Mouse (Mus musculus) embryonic facial prominence, embryonic 11.5 days (tissue): ENCODE results near the gene 6430531B16Rik. TPM values are rescaled to one million over a fixed set of nuclear protein-coding genes. Genes with fewer than 3 reads are reported as not detected.

ENCODE experiments used
- ATAC-seq: fragments of 200-750 bp; cut with Nextera tagmentation; replicated peaks from 2 replicates; pipeline ENCODE4 v1.8.0; 2017; ENCODE audit warnings: low read depth; ENCODE audit not compliant: insufficient number of reproducible peaks, low FRiP score, low TSS enrichment
- DNase-seq: peaks from one replicate; pipeline ENCODE4 v3.0.0-alpha.2; 2015; ENCODE audit warnings: low spot score
- H3K27ac ChIP-seq: fragments of 300-500 bp; sonication (generic); replicated peaks from 2 replicates; pipeline ENCODE4 v1.5.1; 2014; ENCODE audit warnings: mild to moderate bottlenecking, low read depth, low read length, control low read depth
- H3K27me3 ChIP-seq: fragments of 300-500 bp; sonication (generic); 2 replicates; pipeline ENCODE4 v1.6.1; 2014; ENCODE audit warnings: mild to moderate bottlenecking, low read length, moderate library complexity, mixed read lengths; ENCODE audit not compliant: control insufficient read depth, insufficient read depth
- H3K36me3 ChIP-seq: fragments of 300-500 bp; sonication (generic); replicated peaks from 2 replicates; pipeline ENCODE4 v1.6.1; 2014; ENCODE audit warnings: low read depth, mild to moderate bottlenecking, low read length, moderate library complexity, mixed read lengths; ENCODE audit not compliant: control insufficient read depth, insufficient read depth
- H3K4me1 ChIP-seq: fragments of 300-500 bp; sonication (generic); 2 replicates; pipeline ENCODE4 v1.6.1; 2014; ENCODE audit warnings: low read length, mixed read lengths; ENCODE audit not compliant: control insufficient read depth, insufficient read depth
- H3K4me2 ChIP-seq: fragments of 300-500 bp; sonication (generic); 2 replicates; pipeline ENCODE4 v1.6.1; 2014; ENCODE audit warnings: low read depth, mild to moderate bottlenecking, control low read depth, low read length, moderate library complexity
- H3K4me3 ChIP-seq: fragments of 300-500 bp; sonication (generic); 2 replicates; pipeline ENCODE4 v1.5.1; 2014; ENCODE audit warnings: low read depth, low read length, control low read depth
- H3K9ac ChIP-seq: fragments of 300-500 bp; sonication (generic); replicated peaks from 2 replicates; pipeline ENCODE4 v1.6.1; 2014; ENCODE audit warnings: mild to moderate bottlenecking, control low read depth, low read length
- H3K9me3 ChIP-seq: fragments of 300-500 bp; sonication (generic); replicated peaks from 2 replicates; pipeline ENCODE4 v1.6.1; 2016; ENCODE audit warnings: mild to moderate bottlenecking, low read length, inconsistent platforms, mixed read lengths; ENCODE audit not compliant: control insufficient read depth
- WGBS: fragments of 180-500 bp; shearing (Covaris S2); extraction: QIAGEN DNeasy Blood & Tissue Kit; methylation state at CpG from one replicate; pipeline ENCODE4 v1.1.7; 2014; 5-methylcytosine and 5-hydroxymethylcytosine counted together
- polyA plus RNA-seq: library from polyadenylated mRNA; unstranded; fragments of >200 nt; fragmentation: Nextera tagmentation; extraction: Ambion mirVana; gene quantifications from 2 replicates; pipeline ENCODE4 v1.2.1, GENCODE M21; 2014

6430531B16Rik gene
- polyA plus RNA-seq, 1 experiment from 2014 or later = 0.36 TPM

DNA sequence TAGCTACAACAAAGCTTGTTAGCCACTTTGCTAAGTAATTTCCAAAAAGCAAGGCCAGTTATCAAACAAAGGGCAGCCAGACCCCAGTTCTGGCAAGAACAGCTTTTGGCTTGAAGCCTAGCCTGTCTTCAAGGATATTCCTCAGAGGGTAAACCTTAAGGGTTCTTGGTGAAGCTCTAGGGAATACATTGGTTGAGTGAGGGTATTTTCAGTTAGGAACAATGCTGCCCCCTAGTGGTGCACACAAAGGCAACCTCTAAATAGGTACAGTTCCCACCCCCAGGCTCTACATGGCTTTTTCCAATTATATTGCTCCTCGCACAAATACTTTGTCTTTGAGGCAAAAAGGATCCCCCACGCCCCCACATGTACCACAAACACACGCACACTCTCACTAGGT, 16.1 kb upstream of the 6430531B16Rik start:
- no peak for ATAC-seq

DNA sequence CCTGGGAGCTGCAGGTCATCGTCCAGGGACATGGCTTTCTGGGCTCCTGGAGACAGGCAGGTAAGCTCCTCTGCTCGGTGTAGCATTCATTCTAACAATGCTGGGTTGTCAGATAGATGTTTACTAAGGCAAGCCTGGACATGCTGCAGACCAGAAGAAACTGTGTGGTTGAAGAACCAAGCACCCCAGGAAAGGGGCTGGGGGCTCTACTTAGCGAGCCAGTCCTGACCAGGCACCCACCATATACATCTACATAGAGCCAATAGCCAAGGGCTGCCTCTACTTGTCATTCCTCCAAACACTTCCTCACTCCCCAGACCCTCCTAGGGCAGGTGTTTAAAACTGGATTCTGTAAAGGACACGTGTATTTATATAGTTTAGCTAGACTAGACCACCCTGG, 15.6 kb upstream of the 6430531B16Rik start:
- H3K4me3 ChIP-seq = no peak overlapping the region
- WGBS = 79% methylated on average over 4 of the region's 4 CpGs
- DNase-seq = no peak

More for the DNA sequence above, 16.1 kb upstream of the 6430531B16Rik start:
- H3K9ac ChIP-seq = no peak overlapping the region
- no peaks in the 10 kb centered on the region for H3K4me1 ChIP-seq
- H3K9me3 ChIP-seq = no peaks in the 10 kb centered on the region
- no peaks in the 10 kb centered on the region for H3K27me3 ChIP-seq
- 23% methylated on average over 3 of the region's 3 CpGs for WGBS
- H3K27ac ChIP-seq = no peak overlapping the region
- H3K4me2 ChIP-seq = no peak overlapping the region
- H3K36me3 ChIP-seq = no peaks in the 10 kb centered on the region; the same call in none of the 2 replicates
- DNase-seq = peak; percentile 74
- H3K4me3 ChIP-seq = no peak overlapping the region

DNA sequence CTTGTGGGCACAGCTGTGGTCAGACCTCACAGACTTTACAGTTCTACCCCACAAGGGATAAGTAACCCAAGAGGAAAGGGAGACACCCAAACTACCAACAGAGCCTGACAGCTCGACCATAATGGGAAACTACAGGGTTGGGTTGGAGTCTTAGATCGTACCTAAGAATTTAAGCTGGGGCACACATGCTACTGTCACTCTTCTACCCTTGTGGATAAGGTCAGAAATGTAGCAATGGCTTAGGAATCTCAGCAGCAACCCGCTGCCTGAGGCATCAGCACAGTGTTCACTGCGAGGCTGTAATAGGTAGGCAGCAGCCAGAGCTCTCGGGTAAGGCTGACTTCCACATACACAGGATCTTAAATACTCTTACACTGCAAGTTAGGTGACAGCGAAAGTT, 15.0 kb upstream of the 6430531B16Rik start:
- H3K4me2 ChIP-seq = no peak overlapping the region
- no peaks in the 10 kb centered on the region for H3K9me3 ChIP-seq
- H3K27ac ChIP-seq = no peak overlapping the region
- DNase-seq = no peak
- H3K9ac ChIP-seq = no peak overlapping the region
- no peaks in the 10 kb centered on the region; the same call in none of the 2 replicates for H3K36me3 ChIP-seq
- H3K27me3 ChIP-seq = no peaks in the 10 kb centered on the region
- 86% methylated on average over 6 of the region's 6 CpGs for WGBS
- H3K4me3 ChIP-seq = no peak overlapping the region
- ATAC-seq = no peak
- no peaks in the 10 kb centered on the region for H3K4me1 ChIP-seq

More for the DNA sequence above, 15.6 kb upstream of the 6430531B16Rik start:
- Histone ChIP-seq H3K27ac (no peak overlapping the region), H3K9me3 (no peaks in the 10 kb centered on the region), H3K36me3 (no peaks in the 10 kb centered on the region; the same call in none of the 2 replicates), H3K4me2 (no peak overlapping the region), H3K27me3 (no peaks in the 10 kb centered on the region), H3K9ac (no peak overlapping the region), H3K4me1 (no peaks in the 10 kb centered on the region)
- ATAC-seq = no peak

DNA sequence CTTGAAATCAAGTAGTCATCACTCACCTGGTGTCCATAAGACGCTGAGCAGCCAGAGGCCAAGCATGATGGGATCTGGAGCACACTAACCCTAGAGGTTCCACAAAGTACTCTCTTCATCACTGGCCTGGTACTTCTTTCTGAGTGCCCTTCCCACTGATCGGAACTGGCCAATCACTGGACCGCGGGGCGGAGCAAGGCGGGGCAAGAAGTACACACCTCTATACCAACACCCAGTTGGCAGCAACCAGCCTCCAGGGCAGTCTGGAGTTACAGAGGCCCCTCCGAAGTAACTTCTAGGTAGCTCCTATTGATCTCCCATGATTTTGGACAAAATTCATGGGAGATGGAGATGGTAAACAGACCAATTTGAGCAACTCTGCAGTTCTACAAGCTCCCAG, 13.9 kb upstream of the 6430531B16Rik start, which contains the start of gene Adam8:
Gene Adam8 (minus strand): TSS at position 157 of the 400 bp plus-strand sequence.
- no peak within 1 kb of the TSS for H3K27ac ChIP-seq
- no peak; the same call in 1 of the 2 replicates for ATAC-seq
- H3K4me2 ChIP-seq = no peak within 1 kb of the TSS
- 28% methylated on average over 7 of the region's 7 CpGs for WGBS
- H3K9ac ChIP-seq = no peak within 1 kb of the TSS
- no peak within 1 kb of the TSS for H3K4me3 ChIP-seq
- no peaks in the 10 kb centered on the region for H3K9me3 ChIP-seq
- H3K27me3 ChIP-seq = no peaks in the 10 kb centered on the region
- no peak for DNase-seq
- no peaks in the 10 kb centered on the region; the same call in none of the 2 replicates for H3K36me3 ChIP-seq
- H3K4me1 ChIP-seq = no peaks in the 10 kb centered on the region

DNA sequence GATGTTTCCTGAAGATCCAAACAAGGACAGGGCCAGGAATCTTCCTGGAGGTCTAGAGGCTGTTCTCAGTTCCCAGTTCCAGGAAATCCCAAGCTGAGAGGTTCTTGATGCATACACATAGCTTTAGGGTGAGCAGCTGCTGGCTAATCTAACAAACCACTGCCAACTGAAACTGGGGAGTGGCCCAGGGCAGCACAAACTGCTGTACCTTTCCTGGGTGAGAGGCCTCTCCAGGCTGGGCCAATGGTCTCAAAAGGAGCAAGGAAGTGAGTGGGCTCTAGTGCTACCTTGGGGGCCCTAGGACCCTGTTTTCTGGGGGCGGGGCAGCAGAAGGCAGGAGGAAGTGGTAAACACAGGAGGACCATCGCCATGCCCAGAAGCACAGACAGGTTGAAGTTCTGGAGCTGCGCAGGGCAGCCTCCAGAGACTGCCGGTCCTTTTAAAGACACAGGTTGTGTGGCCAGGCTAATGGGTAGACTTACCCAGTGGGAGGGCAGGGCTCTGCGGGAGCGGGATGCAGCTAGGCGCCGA, 12.4 kb upstream of the 6430531B16Rik start:
- Histone ChIP-seq H3K27me3 (no peaks in the 10 kb centered on the region), H3K36me3 (no peaks in the 10 kb centered on the region; the same call in 1 of the 2 replicates), H3K4me1 (no peaks in the 10 kb centered on the region), H3K4me3 (no peak overlapping the region), H3K9ac (no peak overlapping the region), H3K9me3 (no peaks in the 10 kb centered on the region), H3K4me2 (no peak overlapping the region), H3K27ac (no peak overlapping the region)
- DNase-seq = no peak
- WGBS = 72% methylated on average over 8 of the region's 8 CpGs
- ATAC-seq = no peak

DNA sequence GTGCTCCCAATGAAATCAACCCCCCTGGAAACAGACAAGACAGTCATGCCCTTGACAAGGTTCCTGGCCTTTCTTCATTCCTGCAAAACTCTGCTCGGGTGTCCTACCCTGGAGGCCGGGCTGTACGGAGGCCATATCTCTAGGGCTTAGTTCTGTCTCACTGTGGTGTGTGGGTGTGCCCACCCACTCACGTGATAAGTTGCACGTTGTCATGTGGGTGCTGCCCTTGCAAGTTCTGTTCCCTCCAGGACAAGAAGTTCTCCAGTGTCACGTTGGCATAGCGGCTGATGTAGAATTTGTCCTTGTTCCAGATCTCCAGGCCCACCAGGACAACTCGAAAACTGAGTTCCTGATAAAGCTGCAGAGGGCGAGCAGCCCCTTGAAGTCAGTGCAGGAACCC, 9.7 kb upstream of the 6430531B16Rik start:
- 88% methylated on average over 9 of the region's 9 CpGs for WGBS
- H3K9me3 ChIP-seq = no peaks in the 10 kb centered on the region
- H3K27me3 ChIP-seq = no peaks in the 10 kb centered on the region
- no peaks in the 10 kb centered on the region for H3K36me3 ChIP-seq
- no peak for DNase-seq
- no peaks in the 10 kb centered on the region for H3K4me1 ChIP-seq
- ATAC-seq = no peak
- H3K4me2 ChIP-seq = no peak overlapping the region
- no peak overlapping the region for H3K9ac ChIP-seq
- H3K4me3 ChIP-seq = no peak overlapping the region
- H3K27ac ChIP-seq = no peak overlapping the region

DNA sequence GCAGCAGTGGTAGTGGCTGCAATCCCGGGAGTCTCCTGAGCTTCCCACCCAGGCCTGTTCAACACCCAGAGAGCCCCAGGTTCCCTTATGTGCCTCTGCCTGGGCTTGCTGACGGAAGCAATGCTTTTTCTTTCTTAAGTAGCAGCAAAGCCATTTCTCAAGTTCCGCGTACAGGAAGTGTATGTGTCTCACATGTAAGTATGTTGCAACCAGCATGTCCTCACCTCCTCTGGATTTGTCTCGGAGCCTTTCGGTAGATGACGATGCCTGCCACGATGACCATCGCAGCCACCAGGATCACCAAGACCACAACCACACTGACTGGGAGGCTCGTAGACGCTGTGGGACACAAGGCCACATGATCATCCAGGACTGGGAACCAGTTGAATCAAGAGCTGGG, 6.0 kb upstream of the 6430531B16Rik start:
- DNase-seq = no peak
- Histone ChIP-seq H3K4me2 (no peak overlapping the region), H3K27ac (no peak overlapping the region)

DNA sequence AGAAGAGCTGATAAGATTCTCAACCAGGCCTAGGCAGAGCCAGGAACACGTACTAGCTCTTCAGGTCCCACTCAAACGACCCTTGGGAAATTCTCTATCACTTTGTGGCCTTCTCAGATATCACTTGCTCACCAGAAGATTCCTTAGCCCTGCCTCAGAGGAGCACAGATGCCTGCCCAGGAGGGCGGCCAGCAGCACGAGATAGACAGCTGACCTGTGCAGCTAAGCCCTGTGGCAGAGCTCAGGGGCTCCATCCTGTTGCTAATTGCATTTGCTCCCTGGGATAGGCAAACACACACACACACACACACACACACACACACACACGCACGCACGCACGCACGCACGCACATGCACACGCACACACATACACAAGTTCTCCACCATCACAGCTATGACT, 3.5 kb upstream of the 6430531B16Rik start:
- no peak for DNase-seq
- Histone ChIP-seq H3K27me3 (no peaks in the 10 kb centered on the region), H3K9me3 (no peaks in the 10 kb centered on the region), H3K9ac (no peak overlapping the region), H3K27ac (no peak overlapping the region), H3K4me3 (no peak overlapping the region), H3K4me1 (no peaks in the 10 kb centered on the region), H3K36me3 (no peaks in the 10 kb centered on the region), H3K4me2 (no peak overlapping the region)
- 82% methylated on average over 11 of the region's 11 CpGs for WGBS
- ATAC-seq = no peak

More for the DNA sequence above, 6.0 kb upstream of the 6430531B16Rik start:
- H3K4me3 ChIP-seq = no peak overlapping the region
- no peak overlapping the region for H3K9ac ChIP-seq
- no peaks in the 10 kb centered on the region for H3K27me3 ChIP-seq
- H3K36me3 ChIP-seq = no peaks in the 10 kb centered on the region
- ATAC-seq = no peak
- no peaks in the 10 kb centered on the region for H3K9me3 ChIP-seq
- 92% methylated on average over 11 of the region's 11 CpGs for WGBS
- no peaks in the 10 kb centered on the region for H3K4me1 ChIP-seq
